Mouse (Mus musculus) megakaryocyte, embryonic 14.5 days (primary cell): ENCODE results near the gene Pygl. TPM values are rescaled to one million over a fixed set of nuclear protein-coding genes. Genes with fewer than 3 reads are reported as not detected.

ENCODE experiments used
- H3K27me3 ChIP-seq: replicated peaks from 2 replicates; pipeline ENCODE3; 2012; ENCODE audit warnings: inconsistent platforms
- H3K36me3 ChIP-seq: replicated peaks from 2 replicates; pipeline ENCODE3; 2012; ENCODE audit warnings: low read length, inconsistent platforms, mixed read lengths
- H3K4me1 ChIP-seq: 2 replicates; pipeline ENCODE4 v1.6.1; 2012; ENCODE audit warnings: inconsistent platforms
- H3K4me3 ChIP-seq: replicated peaks from 2 replicates; pipeline ENCODE3; 2012; ENCODE audit warnings: moderate library complexity, mild to moderate bottlenecking, inconsistent platforms
- H3K9me3 ChIP-seq: 2 replicates; pipeline ENCODE4 v1.6.1; 2012; ENCODE audit warnings: inconsistent platforms
- FLI1 ChIP-seq: IDR thresholded peaks from 2 replicates; pipeline ENCODE4 v1.6.1; 2012; ENCODE audit warnings: low read length, inconsistent platforms, mixed read lengths
- GATA1 ChIP-seq: IDR thresholded peaks from 3 replicates; pipeline ENCODE4 v1.6.1; 2012; ENCODE audit warnings: mixed read lengths, low read length, inconsistent platforms, borderline replicate concordance
- polyA plus RNA-seq: library from polyadenylated mRNA; stranded (reverse); fragments of >175 nt; gene quantifications from 2 replicates; pipeline ENCODE4 v1.2.3, GENCODE M21; 2012; ENCODE audit warnings: low replicate concordance; ENCODE audit not compliant: insufficient read depth

The Pygl gene
- 1.8 and 35.0 TPM in 2 replicates for polyA plus RNA-seq

DNA sequence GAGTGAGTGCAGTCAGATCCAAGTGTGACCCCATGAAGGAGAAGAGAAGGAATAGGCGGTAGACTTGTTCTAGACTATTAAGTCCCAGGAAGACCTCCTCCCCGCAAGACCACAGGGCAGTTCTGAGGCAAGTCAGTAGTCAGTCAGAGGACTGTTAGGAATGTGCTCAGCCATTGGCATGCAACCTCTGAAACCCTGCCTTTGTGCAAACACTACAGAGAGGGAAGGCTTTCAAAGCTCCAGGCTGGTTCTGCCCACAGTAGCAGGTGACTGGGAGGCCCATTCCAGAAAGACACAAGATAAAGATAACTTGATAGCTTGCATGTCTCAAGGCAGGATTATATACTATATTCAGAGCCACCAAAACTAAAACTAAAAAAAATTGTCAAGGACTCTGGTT is at the start of gene Pygl:
TSS of gene Pygl (minus strand) at position 195 of the 400 bp plus-strand sequence.
- Histone ChIP-seq H3K36me3 (peaks cover 3% of the 10 kb centered on the region), H3K4me1 (peaks cover 79% of the 10 kb centered on the region), H3K27me3 (no peaks in the 10 kb centered on the region), H3K9me3 (no peaks in the 10 kb centered on the region), H3K4me3 (peak within 1 kb of the TSS; percentile 10)
- TF ChIP-seq GATA1 (no peak), FLI1 (no peak)

DNA sequence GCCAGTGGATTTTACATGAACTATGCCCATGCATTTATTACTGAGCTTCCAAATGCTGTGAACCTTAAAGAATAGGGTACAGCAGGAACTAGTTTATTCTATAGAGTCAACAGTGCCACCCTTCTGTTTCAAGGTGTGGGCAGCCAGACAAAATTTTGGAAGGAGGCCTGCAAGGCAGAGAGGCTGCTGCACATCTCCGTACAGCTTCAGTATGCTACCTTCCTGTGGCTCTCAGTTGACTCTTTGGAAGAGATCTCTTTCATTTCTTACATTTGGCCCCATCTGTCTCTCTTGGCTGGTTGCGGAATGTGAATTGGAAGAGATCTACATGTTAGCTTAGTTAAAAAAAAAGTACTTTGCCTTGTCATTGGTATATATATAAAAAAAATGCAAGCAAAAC is 49.6 kb upstream of the Pygl start:
- H3K27me3 ChIP-seq, result peaks cover 22% of the 10 kb centered on the region
- no peaks in the 10 kb centered on the region for H3K36me3 ChIP-seq
- H3K9me3 ChIP-seq, result no peaks in the 10 kb centered on the region
- no peaks in the 10 kb centered on the region for H3K4me1 ChIP-seq
- no peak overlapping the region for H3K4me3 ChIP-seq
- no peak for TF ChIP-seq FLI1
- no peak for TF ChIP-seq GATA1

DNA sequence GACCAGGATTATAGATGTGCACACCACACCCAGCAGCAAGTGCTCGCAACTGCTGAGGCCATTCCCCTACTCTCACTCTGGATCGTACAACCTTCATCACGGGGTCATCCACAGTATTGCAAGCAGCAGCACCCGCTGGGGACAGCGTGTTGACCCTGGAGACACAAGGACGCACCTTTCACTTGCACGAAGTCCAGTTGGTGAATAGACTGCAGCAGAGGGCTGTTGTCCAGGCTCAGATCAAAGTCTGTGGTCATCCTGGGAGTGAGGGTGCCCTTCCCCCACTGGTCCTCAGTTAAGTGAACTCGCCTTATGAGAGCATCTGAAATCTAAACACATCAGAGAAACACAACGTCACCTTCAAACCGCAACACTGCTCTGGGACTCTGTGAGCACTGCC is 49.1 kb upstream of the Pygl start:
- Histone ChIP-seq H3K27me3 (peaks cover 24% of the 10 kb centered on the region), H3K4me1 (no peaks in the 10 kb centered on the region), H3K36me3 (no peaks in the 10 kb centered on the region), H3K4me3 (no peak overlapping the region), H3K9me3 (no peaks in the 10 kb centered on the region)
- TF ChIP-seq GATA1 (no peak), FLI1 (no peak)

DNA sequence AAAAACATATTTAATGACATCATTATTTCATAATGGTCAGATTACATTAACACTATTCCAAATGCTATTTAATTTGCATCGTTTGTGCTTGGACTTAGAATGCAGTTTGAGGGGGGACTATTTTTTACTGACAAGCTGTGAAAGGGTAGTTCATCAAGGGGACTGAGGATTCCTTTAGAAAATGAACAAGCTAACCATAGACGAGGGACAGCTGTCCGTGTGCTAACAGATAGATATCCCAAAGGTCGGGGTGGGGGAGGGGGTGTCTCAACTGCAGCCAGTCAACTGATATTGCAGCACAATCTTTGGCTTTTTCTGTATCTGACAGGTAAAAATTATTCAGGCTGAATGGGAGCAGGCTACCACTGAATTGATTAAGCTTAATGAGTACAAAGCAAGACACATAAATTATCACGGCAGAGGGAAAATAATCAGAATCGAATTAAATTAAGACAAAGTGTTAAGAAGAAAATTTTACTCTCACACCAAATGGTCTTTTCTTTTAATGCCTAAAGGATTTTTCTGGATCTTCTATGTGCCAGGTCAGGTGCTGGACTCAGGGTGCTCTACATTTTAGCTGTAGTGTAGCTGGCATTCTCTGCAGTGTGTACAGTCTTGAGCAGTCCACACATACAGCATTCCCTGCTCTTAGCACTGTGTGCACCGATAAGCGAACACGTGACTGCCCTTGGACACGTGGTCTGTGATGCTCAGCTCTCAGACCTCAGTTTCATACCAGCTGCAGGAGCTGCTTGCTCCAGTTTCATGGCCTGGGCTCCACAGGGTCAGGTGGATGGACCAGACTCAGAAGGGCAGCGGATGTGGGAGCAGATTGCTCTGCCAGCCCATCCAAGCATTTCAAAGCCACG is 46.0 kb upstream of the Pygl start:
- Histone ChIP-seq H3K27me3 (peaks cover 24% of the 10 kb centered on the region), H3K36me3 (no peaks in the 10 kb centered on the region), H3K4me3 (peak overlapping the region; percentile 46), H3K4me1 (no peaks in the 10 kb centered on the region), H3K9me3 (no peaks in the 10 kb centered on the region)
- no peak for TF ChIP-seq FLI1

DNA sequence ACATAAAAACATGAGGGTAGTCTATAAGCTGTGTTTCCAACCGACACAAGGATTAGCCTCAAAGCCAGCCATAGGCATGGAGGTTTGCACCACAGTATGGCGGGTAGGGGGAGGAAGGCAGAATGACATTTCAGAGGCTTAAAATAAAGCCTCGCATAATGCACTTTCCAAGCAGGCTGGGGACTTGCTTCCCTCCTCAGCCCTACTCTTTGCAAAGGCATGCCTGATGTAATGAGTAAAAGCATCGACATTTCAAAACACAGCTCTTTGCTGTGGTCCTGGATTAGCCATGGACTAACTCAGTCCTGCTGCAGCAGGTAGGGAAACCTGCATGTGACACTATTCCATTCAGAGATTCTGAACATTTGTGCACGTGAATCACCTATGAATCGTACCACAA is 38.4 kb upstream of the Pygl start:
- TF ChIP-seq FLI1 (no peak), GATA1 (no peak)
- peaks cover 18% of the 10 kb centered on the region for H3K4me1 ChIP-seq
- H3K36me3 ChIP-seq, result no peaks in the 10 kb centered on the region
- H3K27me3 ChIP-seq, result peaks cover 6% of the 10 kb centered on the region
- no peak overlapping the region for H3K4me3 ChIP-seq
- no peaks in the 10 kb centered on the region for H3K9me3 ChIP-seq

DNA sequence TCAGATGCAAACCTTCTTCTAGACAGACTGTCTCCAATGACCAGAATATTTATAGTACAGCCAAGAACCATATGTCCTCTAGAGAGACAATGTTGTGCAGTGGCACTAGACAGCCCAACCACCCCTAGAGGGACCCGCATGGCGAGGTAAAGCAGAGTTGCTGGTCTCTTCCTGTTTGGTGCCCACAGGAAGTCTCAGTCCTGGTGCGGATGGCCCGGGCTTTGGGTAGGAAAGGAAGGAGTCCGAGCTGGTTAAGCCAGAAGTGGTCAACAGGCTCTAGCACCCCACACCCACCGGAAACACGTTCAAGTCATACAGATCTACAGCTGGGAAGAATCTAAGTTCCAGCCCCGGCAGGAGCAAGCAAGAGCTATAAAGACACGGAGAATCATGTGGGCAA is 36.0 kb upstream of the Pygl start:
- H3K4me3 ChIP-seq, result no peak overlapping the region
- no peak for TF ChIP-seq FLI1
- peaks cover 22% of the 10 kb centered on the region for H3K4me1 ChIP-seq
- H3K9me3 ChIP-seq, result no peaks in the 10 kb centered on the region
- H3K27me3 ChIP-seq, result peaks cover 7% of the 10 kb centered on the region
- no peaks in the 10 kb centered on the region for H3K36me3 ChIP-seq

DNA sequence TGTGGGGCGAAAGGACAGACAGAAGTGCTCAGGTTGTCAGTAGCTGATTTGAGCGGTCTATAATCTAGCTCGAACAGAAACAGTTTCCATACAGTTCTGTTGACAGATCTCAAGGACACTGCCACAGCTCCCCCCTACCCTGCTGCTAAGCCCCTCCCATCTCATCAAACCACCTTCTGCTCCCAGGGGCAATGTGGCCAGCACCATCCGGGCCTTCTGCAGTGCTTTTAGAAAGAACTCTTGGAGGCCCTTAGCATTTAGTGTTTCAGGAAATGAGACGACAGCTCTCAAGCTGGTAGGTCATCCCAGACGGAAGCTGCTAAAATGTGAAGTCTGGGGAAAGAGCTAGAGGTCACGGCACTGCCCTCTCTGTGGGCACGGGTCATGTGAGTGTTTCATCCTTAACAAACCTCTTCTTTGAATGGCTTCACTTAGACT is 35.2 kb upstream of the Pygl start:
- H3K36me3 ChIP-seq, result no peaks in the 10 kb centered on the region
- H3K27me3 ChIP-seq, result peaks cover 8% of the 10 kb centered on the region
- no peak overlapping the region for H3K4me3 ChIP-seq
- H3K4me1 ChIP-seq, result peaks cover 22% of the 10 kb centered on the region
- TF ChIP-seq GATA1, result no peak
- no peaks in the 10 kb centered on the region for H3K9me3 ChIP-seq

DNA sequence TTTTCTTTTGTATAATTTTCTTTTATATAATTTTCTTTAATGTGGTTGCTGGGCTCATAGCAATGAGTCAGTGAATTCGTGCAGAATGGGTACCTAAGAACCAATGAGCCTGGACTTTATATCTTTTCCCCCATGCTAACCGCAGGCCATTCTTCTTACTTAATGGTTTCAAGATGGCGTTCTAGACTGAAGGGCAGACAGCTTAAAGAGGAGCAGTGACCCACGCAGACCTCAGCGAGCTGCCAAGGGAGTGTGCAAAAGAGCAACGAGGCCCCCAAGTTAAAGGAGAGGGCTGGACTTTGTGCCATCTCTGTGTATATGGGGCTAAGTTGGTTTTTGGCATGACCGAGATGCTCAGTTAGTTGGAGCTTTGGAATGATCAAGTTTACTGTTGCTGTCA is 32.4 kb upstream of the Pygl start:
- TF ChIP-seq GATA1 (no peak), FLI1 (no peak)

DNA sequence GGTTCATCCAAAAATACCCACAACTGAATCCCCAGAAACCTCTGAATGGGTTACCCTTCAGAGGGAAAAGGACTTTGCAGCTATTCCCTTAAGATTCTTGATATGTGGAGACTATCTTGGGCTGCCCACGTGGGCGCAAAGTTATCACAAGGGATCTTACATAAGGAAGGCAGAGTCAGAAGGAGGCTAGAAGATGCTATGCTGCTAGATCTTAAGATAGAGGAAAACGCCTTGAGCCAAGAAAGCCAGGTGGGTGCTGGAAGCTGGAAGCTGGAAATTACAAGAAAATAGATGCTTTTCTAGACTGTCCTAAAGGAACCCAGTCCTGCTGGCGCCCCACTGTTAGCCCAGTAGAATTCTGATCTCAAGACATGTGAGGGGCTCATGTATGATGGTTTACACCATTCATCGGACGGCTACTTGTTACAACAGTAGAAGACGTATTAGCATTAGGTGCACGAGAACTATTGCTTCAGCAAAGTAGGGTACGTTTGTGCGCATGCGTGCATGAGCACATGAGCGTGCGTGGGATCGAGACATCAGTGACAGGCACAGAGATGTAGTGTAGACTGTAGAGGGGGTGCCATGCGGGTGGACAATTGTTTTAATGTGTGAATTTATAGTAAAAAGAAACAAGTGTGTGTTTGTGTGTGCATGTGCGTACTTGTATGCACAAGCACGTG is 31.1 kb upstream of the Pygl start:
- no peaks in the 10 kb centered on the region for H3K36me3 ChIP-seq
- no peaks in the 10 kb centered on the region for H3K9me3 ChIP-seq
- peaks cover 21% of the 10 kb centered on the region for H3K27me3 ChIP-seq
- H3K4me3 ChIP-seq, result no peak overlapping the region
- H3K4me1 ChIP-seq, result peaks cover 19% of the 10 kb centered on the region
- TF ChIP-seq FLI1 (no peak), GATA1 (no peak)

More for the DNA sequence above, 32.4 kb upstream of the Pygl start:
- Histone ChIP-seq H3K4me3 (no peak overlapping the region), H3K9me3 (no peaks in the 10 kb centered on the region), H3K4me1 (peaks cover 22% of the 10 kb centered on the region), H3K27me3 (peaks cover 15% of the 10 kb centered on the region), H3K36me3 (no peaks in the 10 kb centered on the region)

DNA sequence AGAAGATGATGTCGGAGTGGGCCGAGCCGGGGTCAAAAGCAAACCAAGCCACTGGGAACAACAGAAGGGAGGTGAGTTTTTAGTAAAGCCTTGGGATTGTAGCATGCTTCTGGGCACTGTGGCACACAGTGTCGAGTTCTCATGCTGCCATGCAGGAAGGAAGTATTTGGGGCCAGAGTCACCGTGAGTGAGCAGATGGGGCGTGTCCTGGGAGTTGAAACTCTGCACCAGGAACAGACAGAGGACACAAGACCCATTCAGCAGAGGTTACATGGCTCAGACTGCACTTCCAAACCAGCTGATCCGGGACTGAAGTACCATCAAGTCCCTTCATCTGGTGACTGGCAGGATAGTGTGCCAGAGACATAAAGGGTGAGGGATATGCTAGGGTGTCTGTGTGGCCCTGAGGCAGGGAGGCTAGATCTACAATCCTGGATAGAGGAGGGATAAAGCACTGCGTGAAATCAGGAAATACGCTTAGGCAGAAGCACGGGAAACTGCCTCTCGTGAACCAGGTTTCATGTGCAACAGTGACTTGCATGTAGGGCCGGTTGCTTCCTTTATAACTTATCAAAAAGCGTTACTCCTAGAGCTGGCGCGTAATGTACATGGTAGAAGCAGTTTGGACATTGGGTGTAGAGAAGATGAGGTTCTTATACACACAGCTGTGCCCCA is 20.1 kb upstream of the Pygl start:
- TF ChIP-seq FLI1 (no peak), GATA1 (no peak)
- Histone ChIP-seq H3K36me3 (no peaks in the 10 kb centered on the region), H3K9me3 (no peaks in the 10 kb centered on the region), H3K27me3 (peaks cover 6% of the 10 kb centered on the region), H3K4me1 (peaks cover 51% of the 10 kb centered on the region), H3K4me3 (peak overlapping the region; percentile 89)
